Mouse (Mus musculus) heart, embryonic 14.5 days (tissue): Measurements from ENCODE around the gene Klhl8. TPM values are rescaled to one million over a fixed set of nuclear protein-coding genes. Genes with fewer than 3 reads are reported as not detected.
"Not testable (repeated sequence)": the region's sequence is repeated elsewhere in the genome, so short reads cannot be mapped to it uniquely, and the experiment has no call there.

Experiments
- ATAC-seq: fragments of 200-750 bp; cut with Nextera tagmentation; 2 replicates; pipeline ENCODE4 v1.8.0; 2017; ENCODE audit warnings: low read depth, moderate TSS enrichment; ENCODE audit not compliant: insufficient number of reproducible peaks, insufficient read depth, low FRiP score
- H3K27ac ChIP-seq, 2 experiments: fragments of 200-500 bp in 1 of 2; fragments of 300-500 bp in 1 of 2; sonication (generic) in 1 of 2; replicated peaks in 1 of 2; 2 replicates each; pipeline ENCODE4 v1.5.1; 2012 to 2014; ENCODE audit warnings: low read depth in 2 of 2, low read length in 2 of 2, control low read depth in 1 of 2, mild to moderate bottlenecking in 1 of 2, mixed read lengths in 1 of 2; ENCODE audit not compliant: control insufficient read depth in 1 of 2, insufficient read depth in 1 of 2
- H3K27me3 ChIP-seq: fragments of 300-500 bp; sonication (generic); 2 replicates; pipeline ENCODE4 v1.6.1; 2014; ENCODE audit warnings: mild to moderate bottlenecking, low read length, control low read depth; ENCODE audit not compliant: control insufficient read depth, insufficient read depth
- H3K36me3 ChIP-seq: fragments of 300-500 bp; sonication (generic); 2 replicates; pipeline ENCODE4 v1.6.1; 2014; ENCODE audit warnings: mild to moderate bottlenecking, control low read depth, low read length, mixed read lengths; ENCODE audit not compliant: control insufficient read depth, insufficient read depth
- H3K4me1 ChIP-seq, 2 experiments: fragments of 200-500 bp in 1 of 2; fragments of 300-500 bp in 1 of 2; sonication (generic) in 1 of 2; 2 replicates each; pipeline ENCODE4 v1.6.1; 2012 to 2014; ENCODE audit warnings: low read length in 2 of 2, control low read depth in 1 of 2, mixed read lengths in 1 of 2; ENCODE audit not compliant: control insufficient read depth in 2 of 2, insufficient read depth in 2 of 2
- H3K4me2 ChIP-seq: fragments of 300-500 bp; sonication (generic); 2 replicates; pipeline ENCODE4 v1.6.1; 2014; ENCODE audit warnings: mild to moderate bottlenecking, low read length
- H3K4me3 ChIP-seq, 2 experiments: fragments of 200-500 bp in 1 of 2; fragments of 300-500 bp in 1 of 2; sonication (generic) in 1 of 2; 2 replicates each; pipeline ENCODE4 v1.5.1; 2012 to 2014; ENCODE audit warnings: low read length in 2 of 2, mild to moderate bottlenecking in 2 of 2, control low read depth in 1 of 2, low read depth in 1 of 2, moderate library complexity in 1 of 2; ENCODE audit not compliant: control insufficient read depth in 1 of 2, insufficient read depth in 1 of 2
- H3K9ac ChIP-seq: fragments of 300-500 bp; sonication (generic); 2 replicates; pipeline ENCODE4 v1.6.1; 2014; ENCODE audit warnings: mild to moderate bottlenecking, low read length
- H3K9me3 ChIP-seq: fragments of 300-500 bp; sonication (generic); 2 replicates; pipeline ENCODE4 v1.6.1; 2016; ENCODE audit warnings: low read length, control low read depth; ENCODE audit not compliant: control insufficient read depth
- WGBS: fragments of 180-500 bp; shearing (Covaris S2); extraction: QIAGEN DNeasy Blood & Tissue Kit; methylation state at CpG from one replicate; pipeline ENCODE4 v1.1.7; 2014; 5-methylcytosine and 5-hydroxymethylcytosine counted together
- polyA plus RNA-seq: library from polyadenylated mRNA; unstranded; fragments of >200 nt; fragmentation: Nextera tagmentation; extraction: Ambion mirVana; gene quantifications from 2 replicates; pipeline ENCODE4 v1.2.1, GENCODE M21; 2014

Klhl8 gene
- polyA plus RNA-seq, result 11.9 and 14.2 TPM in 2 replicates

DNA sequence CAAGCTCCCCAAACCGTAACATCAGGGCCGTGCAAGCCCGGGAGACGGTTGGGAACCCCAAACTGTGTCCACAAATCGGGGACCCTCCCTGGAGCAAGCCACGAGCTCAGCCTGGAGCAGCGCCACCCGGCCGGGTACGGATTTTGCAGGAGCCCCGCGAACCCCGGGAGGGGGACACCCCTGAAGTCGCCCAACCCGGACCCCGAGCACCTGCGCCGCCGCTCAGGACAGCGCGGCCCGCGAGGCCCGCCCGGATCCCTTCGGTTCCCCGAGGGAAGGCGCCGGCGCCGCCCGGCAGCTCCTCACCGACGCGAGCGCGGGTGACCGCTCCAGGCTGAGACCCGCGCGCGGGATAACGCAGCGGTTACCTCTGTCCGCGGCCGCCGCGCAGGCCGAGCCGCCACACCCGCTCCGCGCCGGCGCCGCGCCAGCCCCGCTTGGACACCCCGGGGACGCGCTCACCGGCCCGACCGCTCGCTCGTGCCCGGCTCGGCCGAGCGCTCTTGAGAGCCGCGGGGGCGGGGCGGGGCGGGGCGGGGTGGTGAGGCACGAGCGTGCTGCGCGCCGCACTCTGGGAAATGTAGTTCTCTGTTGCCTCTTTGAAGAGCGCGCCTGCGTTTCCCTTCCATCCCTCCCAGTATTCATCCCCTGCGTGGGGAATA lies at the start of gene Klhl8:
Gene Klhl8 (minus strand): TSS at position 512 of the 662 bp plus-strand sequence.
- Histone ChIP-seq H3K36me3 (no peaks in the 10 kb centered on the region), H3K27ac (no peak within 1 kb of the TSS), H3K4me1 (peaks cover 5 to 17% of the 10 kb centered on the region in 2 experiments), H3K9me3 (no peaks in the 10 kb centered on the region), H3K9ac (peak within 1 kb of the TSS; percentile 94), H3K27me3 (no peaks in the 10 kb centered on the region), H3K4me2 (peak within 1 kb of the TSS; percentile 93), H3K4me3 (peak within 1 kb of the TSS; percentile 83 to 89)
- 0% methylated on average over 60 of the region's 86 CpGs for WGBS
- peak; percentile 92 for ATAC-seq

GRCm38 (mm10) chr5:103954638-103955037 lies 43.6 kb upstream of the Klhl8 start:
- Histone ChIP-seq H3K9ac (no peak overlapping the region), H3K9me3 (no peaks in the 10 kb centered on the region), H3K4me1 (no peaks in the 10 kb centered on the region), H3K36me3 (no peaks in the 10 kb centered on the region), H3K4me2 (no peak overlapping the region), H3K27me3 (no peaks in the 10 kb centered on the region), H3K4me3 (no peak overlapping the region), H3K27ac (no peak overlapping the region)
- no peak for ATAC-seq
- 67% methylated on average over 5 of the region's 5 CpGs for WGBS

DNA sequence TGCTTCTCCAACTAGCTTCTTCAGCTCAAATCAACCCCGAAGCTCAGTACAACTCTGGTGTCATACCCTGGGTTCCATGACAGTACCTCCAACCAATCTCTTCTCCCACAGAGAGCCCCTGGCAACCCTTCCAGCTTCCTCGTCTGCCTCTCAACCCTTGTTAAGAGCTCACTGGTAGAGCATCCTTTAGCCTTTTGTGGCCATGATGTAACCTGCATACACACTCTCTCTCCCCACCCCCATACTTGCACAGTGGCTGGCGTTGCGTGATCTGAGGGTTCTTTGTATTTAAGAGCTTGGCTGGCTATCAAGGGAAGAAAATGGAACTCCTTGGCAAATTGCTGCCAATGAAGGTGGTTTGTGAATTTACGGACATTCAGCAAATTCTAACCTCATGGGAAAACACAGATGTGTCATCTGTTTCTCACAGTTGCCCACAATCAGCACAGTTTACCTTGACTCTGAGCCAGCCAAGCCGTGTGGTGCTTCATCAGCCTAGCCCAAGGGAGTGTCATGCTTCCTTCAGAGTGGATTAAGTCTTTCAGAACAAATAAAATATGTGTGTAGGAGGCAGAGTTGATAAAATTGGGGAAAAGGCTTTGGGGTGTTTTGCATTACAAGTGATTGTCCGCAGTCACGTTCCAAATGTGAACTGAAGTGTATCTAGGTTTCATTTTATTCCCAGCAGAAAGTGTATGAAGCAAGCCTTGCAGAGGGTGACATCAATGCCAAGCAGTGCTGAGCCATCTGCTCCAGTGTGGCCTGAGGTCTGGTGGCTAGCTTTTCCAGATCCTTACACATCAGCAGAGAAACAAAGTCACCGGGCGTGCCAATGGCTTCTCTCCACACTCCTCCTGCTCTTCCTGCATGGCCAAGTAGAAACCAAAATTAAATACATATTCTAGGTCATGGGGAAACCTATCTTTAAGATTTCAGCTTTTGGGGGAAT lies 42.4 kb upstream of the Klhl8 start:
- 76% methylated on average over 10 of the region's 10 CpGs for WGBS
- no peaks in the 10 kb centered on the region for H3K36me3 ChIP-seq
- H3K4me2 ChIP-seq, result no peak overlapping the region
- no peak overlapping the region for H3K27ac ChIP-seq
- no peak overlapping the region for H3K4me3 ChIP-seq
- no peaks in the 10 kb centered on the region for H3K27me3 ChIP-seq
- ATAC-seq, result no peak
- no peak overlapping the region for H3K9ac ChIP-seq
- H3K9me3 ChIP-seq, result no peaks in the 10 kb centered on the region
- no peaks in the 10 kb centered on the region for H3K4me1 ChIP-seq

- not testable (repeated sequence) for H3K4me3 ChIP-seq, H3K36me3 ChIP-seq, H3K27ac ChIP-seq, H3K4me2 ChIP-seq, H3K4me1 ChIP-seq, ATAC-seq, H3K9ac ChIP-seq, H3K9me3 ChIP-seq, H3K27me3 ChIP-seq
- WGBS, result 91% methylated on average over 15 of the region's 15 CpGs
Measured at GRCm38 (mm10) chr5:103950138-103950537, 39.1 kb upstream of the Klhl8 start.

DNA sequence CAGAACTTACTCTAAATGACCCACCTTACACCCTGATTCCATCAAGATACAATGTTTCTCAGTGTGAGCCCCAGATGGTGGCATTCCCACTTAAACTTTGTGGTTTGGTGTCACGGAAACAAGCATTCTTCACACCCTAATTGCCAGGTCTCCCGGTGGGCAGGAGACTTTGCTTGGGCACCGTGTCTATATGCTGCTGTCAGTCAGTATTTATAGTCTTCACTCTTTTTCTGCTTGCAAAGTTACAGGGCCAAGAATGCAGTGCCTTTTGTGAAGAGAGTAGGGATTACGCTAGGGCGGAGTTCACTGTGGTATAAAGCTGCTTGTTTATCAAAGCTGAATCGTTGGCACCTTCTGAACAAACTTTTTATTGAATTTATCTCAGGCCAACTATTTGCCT lies 32.1 kb upstream of the Klhl8 start:
- Histone ChIP-seq H3K4me2 (no peak overlapping the region), H3K36me3 (no peaks in the 10 kb centered on the region), H3K4me3 (no peak overlapping the region), H3K27ac (no peak overlapping the region), H3K27me3 (no peaks in the 10 kb centered on the region), H3K9me3 (no peaks in the 10 kb centered on the region), H3K4me1 (peaks cover 4 to 15% of the 10 kb centered on the region in 2 experiments), H3K9ac (no peak overlapping the region)
- no peak for ATAC-seq
- 55% methylated on average over 6 of the region's 6 CpGs for WGBS

DNA sequence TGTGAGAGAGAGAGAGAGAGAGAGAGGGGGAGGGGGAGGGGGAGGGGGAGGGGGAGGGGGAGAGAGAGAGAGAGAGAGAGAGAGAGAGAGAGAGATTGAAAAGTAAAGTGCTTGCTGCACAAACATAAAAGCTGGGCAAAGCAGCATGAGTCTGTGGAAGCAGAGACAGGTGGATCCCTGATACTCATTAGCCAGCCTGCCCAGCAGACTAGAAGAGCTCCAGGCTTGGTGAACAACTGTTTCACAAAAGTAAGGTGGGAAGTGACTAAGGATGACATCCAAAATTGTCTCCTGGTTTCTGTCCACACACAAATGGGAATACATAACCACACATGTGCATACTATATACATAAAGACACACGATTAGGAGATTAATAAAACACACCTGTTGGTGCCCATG lies 28.8 kb upstream of the Klhl8 start:
- 82% methylated on average over 1 of the region's 1 CpGs for WGBS
- no peak for ATAC-seq
- peaks cover 9 to 18% of the 10 kb centered on the region in 2 experiments for H3K4me1 ChIP-seq

DNA sequence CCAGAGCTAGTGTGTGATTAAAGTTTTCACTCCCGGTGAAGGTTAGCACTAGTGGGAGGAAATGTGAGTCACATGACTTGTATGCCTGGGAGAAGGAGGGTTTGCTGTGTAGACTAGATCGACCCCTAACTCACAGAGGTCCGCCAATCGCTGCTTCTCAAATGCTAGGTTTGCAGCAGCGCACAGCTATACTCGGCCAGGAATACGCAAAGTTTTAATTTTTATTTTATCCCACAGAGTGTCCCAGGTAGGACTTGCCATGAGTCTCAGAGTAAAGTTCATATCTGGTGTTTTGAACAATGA lies 28.2 kb upstream of the Klhl8 start:
- 70% methylated on average over 7 of the region's 7 CpGs for WGBS
- Histone ChIP-seq H3K4me1 (peaks cover 9 to 18% of the 10 kb centered on the region in 2 experiments), H3K4me2 (no peak overlapping the region), H3K27me3 (no peaks in the 10 kb centered on the region), H3K4me3 (no peak overlapping the region), H3K9ac (no peak overlapping the region), H3K9me3 (no peaks in the 10 kb centered on the region), H3K36me3 (no peaks in the 10 kb centered on the region), H3K27ac (peak overlapping the region in 1 of 2 experiments; percentile 59; a peak in 2 of 4 replicates)
- ATAC-seq, result no peak

More for the DNA sequence above, 28.8 kb upstream of the Klhl8 start:
- Histone ChIP-seq H3K27ac (no peak overlapping the region), H3K4me2 (no peak overlapping the region), H3K27me3 (no peaks in the 10 kb centered on the region), H3K9ac (no peak overlapping the region), H3K9me3 (no peaks in the 10 kb centered on the region), H3K36me3 (no peaks in the 10 kb centered on the region), H3K4me3 (no peak overlapping the region)
